Mouse (Mus musculus): ENCODE results near the gene Krtap7-1. TPM values are rescaled to one million over a fixed set of nuclear protein-coding genes. Genes with fewer than 3 reads are reported as not detected.

The Krtap7-1 gene
- not detected in 2 replicates for polyA plus RNA-seq (2021; fragmentation: Nextera tagmentation)
- long read RNA-seq, experiment 1, result 0 reads
- long read RNA-seq, experiment 2, result 0 reads

GRCm38 (mm10) chr16:89508223-89508622, at the start of gene Krtap7-1:
Gene Krtap7-1, minus strand, starts transcription at chr16:89508323.

GRCm38 (mm10) chr16:89487852-89488251, 20.3 kb downstream of the Krtap7-1 start, which contains the start of gene Krtap8-1:
Gene Krtap8-1, minus strand, starts transcription at chr16:89487952.

Other genes starting within 250 kb of the Krtap7-1 start
- not detected in 2 replicates for gene Krtap21-1, start 104.5 kb downstream of the Krtap7-1 start, polyA plus RNA-seq (2021; fragmentation: Nextera tagmentation)
- not detected in 2 replicates for gene Krtap6-2, start 88.2 kb downstream of the Krtap7-1 start, polyA plus RNA-seq (2021; fragmentation: Nextera tagmentation)
- gene Krtap8-1, start 20.4 kb downstream of the Krtap7-1 start, polyA plus RNA-seq (2021; fragmentation: Nextera tagmentation), result not detected in 2 replicates
- gene Krtap11-1, start 62.9 kb upstream of the Krtap7-1 start, polyA plus RNA-seq (2021; fragmentation: Nextera tagmentation), result not detected in 2 replicates